Mouse (Mus musculus): ENCODE data around the gene Carmil3. TPM values are rescaled to one million over a fixed set of nuclear protein-coding genes. Genes with fewer than 3 reads are reported as not detected.

Gene Carmil3
- total RNA-seq, 2 experiments from 2014 or later, result not detected

- ATAC-seq (replicated peaks; ENCODE audit: poor library complexity, severe bottlenecking), result peak; percentile 82
Observed at GRCm38 (mm10) chr14:55491291-55491833, 911 bp downstream of the Carmil3 start.

GRCm38 (mm10) chr14:55492103-55492502, 1.7 kb downstream of the Carmil3 start:
- ATAC-seq (replicated peaks; ENCODE audit: poor library complexity, severe bottlenecking), result no peak

DNA sequence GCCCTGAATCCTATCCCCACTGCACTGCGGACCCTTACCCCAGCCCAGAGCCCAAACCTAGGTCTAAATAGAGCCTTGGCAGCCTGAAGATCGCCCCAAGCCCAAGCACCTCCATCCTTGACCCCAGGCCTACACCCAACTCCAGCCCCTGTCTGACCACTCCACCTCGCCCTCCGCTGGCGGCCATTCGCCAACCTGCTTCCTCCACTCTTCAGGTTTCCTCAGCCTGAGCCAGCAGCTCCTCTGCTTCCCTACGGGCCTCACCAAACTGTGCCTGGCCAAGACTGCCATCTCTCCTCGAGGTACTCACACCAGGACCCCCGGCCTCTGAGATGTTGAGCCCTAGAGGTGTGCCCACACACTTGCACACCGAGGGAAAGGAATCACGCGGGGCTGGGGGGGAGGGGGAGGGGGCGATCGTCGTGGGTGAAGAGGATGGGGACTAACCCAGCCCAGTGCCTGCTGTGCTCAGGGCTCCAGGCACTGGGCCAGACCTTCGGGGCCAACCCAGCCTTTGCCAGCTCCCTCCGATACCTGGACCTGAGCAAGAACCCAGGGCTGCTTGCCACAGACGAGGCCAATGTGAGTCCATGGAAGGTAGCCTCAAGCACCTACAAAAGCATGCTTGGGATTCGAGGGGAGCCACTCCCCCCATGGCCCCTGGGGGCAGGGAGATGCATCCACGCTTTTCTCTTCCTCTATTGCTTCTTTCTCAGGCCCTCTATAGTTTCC, 5.2 kb downstream of the Carmil3 start:
- ATAC-seq (replicated peaks; ENCODE audit: poor library complexity, severe bottlenecking), result no peak

DNA sequence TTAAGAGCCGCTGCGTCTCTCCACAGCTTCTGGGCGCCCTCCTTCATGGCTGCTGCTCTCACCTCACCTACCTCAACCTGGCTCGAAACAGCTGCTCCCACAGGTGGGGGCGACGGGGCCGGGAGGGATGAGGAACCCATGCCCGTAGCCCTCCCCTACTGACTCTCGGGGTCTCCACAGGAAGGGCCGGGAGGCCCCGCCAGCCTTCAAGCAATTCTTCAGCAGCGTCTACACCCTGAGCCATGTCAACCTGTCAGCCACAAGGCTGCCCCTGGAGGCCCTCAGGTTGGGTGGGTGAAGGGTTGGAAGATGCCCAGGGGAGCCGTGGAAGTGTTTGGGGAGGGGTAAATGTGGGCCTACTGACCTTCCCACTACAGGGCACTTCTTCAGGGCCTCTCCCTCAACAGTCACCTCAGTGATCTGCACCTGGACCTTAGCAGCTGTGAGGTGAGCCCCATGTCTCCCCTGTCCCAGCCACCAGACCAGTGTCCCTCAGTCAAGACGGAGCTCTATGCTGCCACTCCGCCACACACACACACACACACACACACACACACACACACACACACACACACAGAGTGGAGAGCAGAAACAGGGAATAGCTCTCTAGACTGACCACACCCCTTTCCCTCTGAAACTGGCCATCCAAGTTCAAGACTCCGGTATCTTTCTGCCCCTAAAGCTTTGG, 6.5 kb downstream of the Carmil3 start:
- no peak for ATAC-seq (replicated peaks; ENCODE audit: poor library complexity, severe bottlenecking)

DNA sequence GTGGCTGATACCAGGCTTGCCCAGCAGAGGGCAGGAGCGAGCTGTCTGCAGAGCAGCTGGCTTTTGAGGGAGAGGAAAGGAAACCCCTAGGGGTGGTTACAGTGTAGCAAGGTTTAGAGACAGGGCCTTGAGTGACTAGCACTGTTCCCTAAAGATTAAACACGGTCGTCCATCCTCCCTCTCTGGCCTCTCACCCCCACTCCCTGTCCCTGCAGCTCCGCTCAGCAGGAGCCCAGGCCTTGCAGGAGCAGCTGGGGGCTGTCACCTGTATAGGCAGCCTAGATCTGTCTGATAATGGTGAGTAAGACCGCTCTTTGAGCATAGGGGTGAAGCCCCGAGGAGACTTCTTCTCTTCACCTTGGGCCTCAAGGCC, 7.0 kb downstream of the Carmil3 start:
- peak; percentile 94 for ATAC-seq (replicated peaks; ENCODE audit: poor library complexity, severe bottlenecking)

GRCm38 (mm10) chr14:55505612-55506011, 15.2 kb downstream of the Carmil3 start:
- ATAC-seq (replicated peaks; ENCODE audit: poor library complexity, severe bottlenecking), result no peak

- ATAC-seq (replicated peaks; ENCODE audit: poor library complexity, severe bottlenecking), result no peak
Observed at GRCm38 (mm10) chr14:55507801-55508200, 17.4 kb downstream of the Carmil3 start.

- no peak; the same call in 1 of the 2 replicates for ATAC-seq (replicated peaks; ENCODE audit: poor library complexity, severe bottlenecking)
Observed at GRCm38 (mm10) chr14:55509540-55509939, 19.1 kb downstream of the Carmil3 start.

DNA sequence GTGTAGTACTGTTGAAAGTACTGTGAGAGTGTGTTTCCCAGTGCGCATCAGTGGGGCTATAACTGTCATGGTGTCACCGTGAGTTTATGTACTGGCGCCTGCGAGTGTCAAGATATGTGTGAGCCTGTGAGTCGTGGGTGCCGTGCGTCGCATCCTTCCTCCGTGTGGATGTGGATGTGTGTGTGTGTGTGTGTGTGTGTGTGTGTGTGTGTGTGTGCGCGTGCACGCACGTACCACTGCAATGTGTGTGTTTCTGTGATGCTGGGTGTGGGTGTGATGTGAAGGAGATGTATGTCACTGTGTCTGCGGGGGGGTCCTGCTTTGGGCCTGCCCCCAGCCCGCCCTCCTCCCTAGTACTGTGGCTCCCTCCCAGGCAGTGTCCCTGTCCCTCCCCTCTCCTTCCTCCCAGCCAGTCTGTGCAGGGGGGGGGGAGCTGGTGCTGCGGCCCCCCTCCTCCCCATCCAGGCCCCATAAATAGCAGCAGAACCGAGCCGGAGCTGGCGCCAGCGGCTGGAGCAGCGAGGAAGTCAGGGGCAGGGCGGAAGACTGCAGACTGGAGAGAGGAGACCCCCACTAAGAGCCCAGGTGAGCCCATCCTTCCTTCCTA, 19.8 kb downstream of the Carmil3 start, which contains the start of gene Cpne6:
TSS of gene Cpne6 (plus strand) at position 321 of the 607 bp plus-strand sequence.
- no peak for ATAC-seq (replicated peaks; ENCODE audit: poor library complexity, severe bottlenecking)

- no peak for ATAC-seq (replicated peaks; ENCODE audit: poor library complexity, severe bottlenecking)
Observed at GRCm38 (mm10) chr14:55511037-55511436, 20.6 kb downstream of the Carmil3 start.

GRCm38 (mm10) chr14:55513927-55514326, 23.5 kb downstream of the Carmil3 start:
- no peak for ATAC-seq (replicated peaks; ENCODE audit: poor library complexity, severe bottlenecking)

DNA sequence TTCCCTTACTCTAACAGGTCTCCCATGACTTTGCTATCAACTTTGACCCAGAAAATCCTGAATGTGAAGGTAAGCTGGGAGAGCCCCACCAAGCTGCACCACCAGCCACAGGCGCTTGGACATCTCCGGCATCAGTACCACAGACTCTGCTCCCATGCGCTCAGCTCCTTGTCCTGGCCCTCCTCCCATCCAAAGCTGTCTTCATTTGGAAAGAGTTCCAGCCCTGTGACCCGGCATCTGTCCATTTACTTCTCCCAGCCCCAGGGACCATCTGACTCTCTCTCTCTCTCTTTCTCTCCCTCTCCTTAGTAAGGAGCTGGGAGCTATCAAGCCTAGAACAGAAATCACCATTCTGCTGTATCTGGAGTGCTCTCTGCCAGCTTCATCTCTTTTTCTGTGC, 25.4 kb downstream of the Carmil3 start:
- no peak for ATAC-seq (replicated peaks; ENCODE audit: poor library complexity, severe bottlenecking)

DNA sequence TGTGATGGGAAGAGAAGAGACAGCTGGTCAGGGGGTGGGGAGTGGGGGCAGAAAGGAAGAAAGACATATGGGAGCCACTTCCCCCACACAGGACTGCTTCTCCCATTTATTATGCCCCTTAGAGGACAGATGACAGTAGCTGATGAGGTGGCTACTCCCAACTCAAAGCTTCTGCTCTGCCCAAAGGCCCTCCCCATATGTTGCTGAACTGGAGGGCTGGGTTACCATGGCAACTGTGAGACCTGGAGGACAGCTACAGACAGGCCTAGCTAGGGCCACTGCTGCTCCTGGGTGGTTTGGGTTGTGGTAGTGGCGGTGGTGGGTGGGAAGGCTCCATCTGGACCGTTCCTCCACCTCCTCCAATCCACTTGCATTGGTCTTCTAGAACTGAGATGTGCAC, 28.4 kb downstream of the Carmil3 start:
- no peak for ATAC-seq (replicated peaks; ENCODE audit: poor library complexity, severe bottlenecking)

DNA sequence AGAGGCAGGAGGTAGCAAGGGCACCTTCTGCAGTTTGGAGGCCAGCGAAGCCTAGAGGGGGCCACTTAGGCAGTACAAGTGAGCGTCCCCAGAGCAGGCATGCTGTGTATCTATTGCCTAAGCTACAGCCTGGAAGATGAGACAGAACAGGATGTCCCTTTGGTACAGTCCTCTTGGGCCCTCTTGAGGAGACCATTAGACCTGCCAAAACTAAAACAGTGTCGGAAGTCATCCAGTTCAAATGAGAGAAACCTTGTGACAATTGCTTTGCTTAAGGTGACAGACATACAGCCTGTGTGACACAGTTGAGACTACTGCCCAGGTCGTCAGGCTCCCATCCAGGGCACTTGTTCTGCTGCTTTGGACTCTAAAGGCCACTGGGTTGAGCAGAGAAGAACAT, 29.2 kb downstream of the Carmil3 start:
- no peak for ATAC-seq (replicated peaks; ENCODE audit: poor library complexity, severe bottlenecking)

- peak; percentile 43 for ATAC-seq (replicated peaks; ENCODE audit: poor library complexity, severe bottlenecking)
Observed at GRCm38 (mm10) chr14:55520451-55521361, 30.3 kb downstream of the Carmil3 start.

DNA sequence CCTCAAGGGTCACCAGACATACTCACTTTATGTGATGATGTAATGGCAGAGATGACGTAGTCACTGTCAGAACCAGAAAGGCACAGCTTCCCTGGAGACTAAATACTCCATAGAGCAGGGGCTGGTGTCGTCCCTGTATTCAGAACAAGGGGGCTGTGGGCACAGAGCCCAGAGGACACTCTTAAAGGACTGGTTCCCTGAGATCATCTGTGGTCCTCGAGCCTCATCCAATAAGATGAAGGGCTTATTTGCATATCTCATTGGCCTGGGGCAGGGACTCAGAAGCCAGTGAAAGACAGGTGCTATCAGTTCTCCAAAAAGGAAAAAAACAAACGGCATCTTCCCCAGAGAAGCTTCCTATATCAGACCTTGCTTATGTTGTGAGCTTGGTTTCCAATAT, 33.6 kb downstream of the Carmil3 start:
- ATAC-seq (replicated peaks; ENCODE audit: poor library complexity, severe bottlenecking), result no peak

- no peak for ATAC-seq (replicated peaks; ENCODE audit: poor library complexity, severe bottlenecking)
Observed at GRCm38 (mm10) chr14:55524785-55525184, 34.3 kb downstream of the Carmil3 start, which contains the start of gene Nrl. Nrl (minus strand) TSS chr14:55524981.

DNA sequence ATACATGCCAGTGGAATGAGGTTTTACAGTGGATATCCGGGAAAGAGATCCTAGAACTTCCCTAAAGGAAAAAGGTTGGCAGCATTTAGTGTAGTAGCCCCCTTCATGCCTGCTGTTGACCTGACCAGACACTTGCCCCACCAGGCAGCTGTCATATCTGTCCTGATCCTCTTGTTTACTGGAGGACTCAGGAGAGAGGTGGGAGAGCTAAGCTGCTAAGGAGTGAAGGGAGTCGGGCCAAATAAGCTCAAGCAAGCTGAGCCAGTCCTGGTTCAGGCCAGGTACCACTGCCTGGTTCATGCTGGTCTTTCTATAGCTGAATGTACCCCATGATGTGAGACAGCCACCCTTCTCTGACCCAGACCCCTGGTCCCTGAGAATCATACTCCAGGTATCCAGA, 36.2 kb downstream of the Carmil3 start:
- ATAC-seq (replicated peaks; ENCODE audit: poor library complexity, severe bottlenecking), result no peak

DNA sequence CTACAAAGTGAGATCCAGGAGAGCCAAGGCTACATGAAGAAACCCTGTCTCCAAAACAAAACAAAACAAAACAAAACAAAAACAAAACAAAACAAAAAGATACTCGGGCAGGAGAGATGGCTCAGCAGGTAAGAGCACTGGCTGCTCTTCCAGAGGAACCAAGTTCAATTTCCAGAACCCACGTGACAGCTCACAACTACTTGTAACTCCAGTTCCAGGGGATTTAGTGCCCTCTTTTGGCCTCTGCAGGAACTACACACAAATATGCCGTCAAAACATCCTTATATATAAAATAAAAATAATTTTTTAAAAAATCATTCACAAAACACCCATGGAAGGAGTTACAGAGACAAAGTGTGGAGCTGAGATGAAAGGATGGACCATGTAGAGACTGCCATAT, 37.5 kb downstream of the Carmil3 start:
- ATAC-seq (replicated peaks; ENCODE audit: poor library complexity, severe bottlenecking), result peak; percentile 70

DNA sequence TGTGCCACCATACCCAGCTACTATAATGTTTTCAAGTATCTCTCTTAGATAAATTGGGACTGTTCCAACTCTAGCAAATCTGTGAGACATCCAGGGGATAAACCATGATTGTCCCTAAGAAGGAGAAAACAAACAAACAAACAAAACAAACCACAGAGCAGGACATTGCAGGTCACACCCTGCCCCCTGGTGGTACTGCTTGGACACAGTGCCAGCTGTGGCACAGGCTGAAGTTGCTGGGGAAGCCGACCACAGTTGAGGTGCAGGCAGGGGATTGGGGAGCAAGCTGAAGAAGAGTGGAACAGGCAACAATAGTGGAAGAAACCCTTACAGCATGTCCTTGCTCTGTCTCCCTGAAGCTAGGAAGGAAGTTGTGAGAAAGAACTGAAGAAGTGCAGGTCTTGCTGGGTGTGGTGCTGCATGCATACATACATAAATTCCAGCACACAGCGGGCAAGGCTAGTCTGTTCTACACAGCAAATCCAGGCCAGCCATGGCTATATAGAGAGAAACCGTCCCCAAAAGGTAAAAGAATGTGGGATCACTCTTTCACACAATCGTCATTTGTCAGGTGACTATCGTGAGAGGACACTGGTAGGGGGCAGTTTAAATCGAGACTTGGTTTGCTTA, 45.8 kb downstream of the Carmil3 start:
- no peak for ATAC-seq (replicated peaks; ENCODE audit: poor library complexity, severe bottlenecking)

All from granulocyte monocyte progenitor cell, adult 5-6 weeks (primary cell).